Mouse (Mus musculus): ENCODE measurements around the gene Dock1. TPM values are rescaled to one million over a fixed set of nuclear protein-coding genes. Genes with fewer than 3 reads are reported as not detected.

The Dock1 gene
- polyA plus RNA-seq, 1 experiment from 2014 or later, result 29.3 TPM

GRCm38 (mm10) chr7:135020762-135021161 is 350.3 kb downstream of the Dock1 start:
- no peaks in the 10 kb centered on the region for H3K9me3 ChIP-seq (replicated peaks)
- ATAC-seq (ENCODE audit: low FRiP score), result no peak
- no peak overlapping the region for H3K4me3 ChIP-seq
- no peak overlapping the region for H3K9ac ChIP-seq
- no peaks in the 10 kb centered on the region for H3K36me3 ChIP-seq
- H3K27me3 ChIP-seq, result no peaks in the 10 kb centered on the region
- no peak overlapping the region for H3K4me2 ChIP-seq (replicated peaks)
- H3K27ac ChIP-seq, result no peak overlapping the region
- 68% methylated on average over 7 of the region's 7 CpGs for WGBS
- H3K4me1 ChIP-seq, result no peaks in the 10 kb centered on the region

DNA sequence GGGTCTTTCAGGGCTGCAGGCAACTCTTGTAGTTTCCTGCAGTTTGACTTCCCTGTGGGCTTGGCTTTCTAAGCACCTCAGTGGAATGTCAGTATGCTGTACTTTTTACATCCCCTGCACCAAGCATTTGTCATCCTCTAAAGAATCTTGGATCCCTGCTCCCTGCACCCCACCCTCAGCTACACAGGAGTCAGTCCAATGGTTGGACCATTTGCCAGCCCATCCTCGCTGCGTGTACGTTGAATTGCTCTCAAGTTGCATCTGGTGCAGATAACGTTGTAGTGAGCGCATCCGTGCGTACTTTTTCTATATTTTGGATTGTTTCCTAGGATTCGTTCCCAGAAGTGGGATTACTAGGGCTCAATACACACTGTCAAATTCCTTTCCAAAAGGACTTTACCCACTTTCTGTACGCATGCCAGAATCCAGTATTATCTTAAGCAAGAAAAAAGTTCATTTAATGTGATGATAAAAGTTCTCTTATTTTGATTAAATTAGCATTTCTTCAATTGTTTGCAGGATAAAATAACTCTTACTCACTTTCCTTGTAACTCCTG is 351.2 kb downstream of the Dock1 start:
- H3K4me2 ChIP-seq (replicated peaks), result no peak overlapping the region
- H3K9me3 ChIP-seq (replicated peaks), result no peaks in the 10 kb centered on the region
- H3K4me3 ChIP-seq, result no peak overlapping the region
- H3K27me3 ChIP-seq, result no peaks in the 10 kb centered on the region
- no peak for ATAC-seq (ENCODE audit: low FRiP score)
- no peak overlapping the region for H3K9ac ChIP-seq
- no peaks in the 10 kb centered on the region for H3K36me3 ChIP-seq
- no peak overlapping the region for H3K27ac ChIP-seq
- H3K4me1 ChIP-seq, result no peaks in the 10 kb centered on the region
- WGBS, result 92% methylated on average over 9 of the region's 9 CpGs

DNA sequence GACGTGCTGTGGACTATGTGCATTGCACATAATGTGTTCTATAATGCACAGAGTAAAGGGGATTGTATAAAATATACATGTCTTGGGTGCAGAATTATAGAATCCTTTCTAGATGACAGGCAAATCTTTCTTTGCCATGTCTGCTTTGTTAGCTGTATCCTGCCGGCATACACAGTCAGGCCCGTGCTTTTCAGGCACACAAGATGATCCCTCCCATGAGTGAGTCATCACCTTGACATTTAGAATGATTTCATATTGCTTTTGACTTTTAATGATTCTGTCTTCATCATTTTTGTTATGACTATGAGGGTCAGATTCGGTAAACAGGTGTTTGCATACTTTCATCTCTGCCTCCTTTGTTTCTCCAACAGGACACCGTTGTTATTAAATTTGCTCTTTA is 354.1 kb downstream of the Dock1 start:
- Histone ChIP-seq H3K36me3 (no peaks in the 10 kb centered on the region), H3K9me3 (replicated peaks) (no peaks in the 10 kb centered on the region), H3K27ac (no peak overlapping the region), H3K4me3 (no peak overlapping the region), H3K9ac (no peak overlapping the region), H3K4me1 (no peaks in the 10 kb centered on the region), H3K4me2 (replicated peaks) (no peak overlapping the region), H3K27me3 (no peaks in the 10 kb centered on the region)
- ATAC-seq (ENCODE audit: low FRiP score), result no peak
- WGBS, result 95% methylated on average over 5 of the region's 5 CpGs

DNA sequence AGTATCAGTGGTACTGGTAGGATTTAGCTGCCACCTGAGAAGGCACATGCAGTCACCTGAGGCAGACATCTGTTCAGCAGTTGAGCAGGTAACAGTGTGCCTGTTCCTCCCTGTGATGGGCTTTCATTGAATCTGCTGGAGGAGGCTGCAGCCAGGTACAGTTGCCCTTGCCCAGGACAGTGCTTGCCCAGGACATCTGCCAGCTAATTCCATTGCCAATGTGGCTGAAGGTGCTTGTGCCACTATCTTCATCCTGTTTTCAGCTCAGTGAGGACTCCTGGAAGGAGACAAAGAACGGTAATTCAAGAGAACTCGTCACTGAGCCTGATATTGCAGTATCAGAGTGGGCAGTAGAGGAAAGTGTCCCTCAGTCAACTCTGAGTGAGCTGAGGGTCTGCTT is 358.3 kb downstream of the Dock1 start:
- ATAC-seq (ENCODE audit: low FRiP score), result no peak
- Histone ChIP-seq H3K27me3 (no peaks in the 10 kb centered on the region), H3K4me1 (0 out of 2 replicates have a peak, but pooled peaks cover 6% of the 10 kb centered on the region), H3K36me3 (no peaks in the 10 kb centered on the region), H3K4me3 (no peak overlapping the region), H3K27ac (no peak overlapping the region), H3K4me2 (replicated peaks) (no peak overlapping the region), H3K9ac (no peak overlapping the region), H3K9me3 (replicated peaks) (no peaks in the 10 kb centered on the region)
- WGBS, result 84% methylated on average over 2 of the region's 2 CpGs

GRCm38 (mm10) chr7:135029136-135029535 is 358.7 kb downstream of the Dock1 start:
- H3K36me3 ChIP-seq, result no peaks in the 10 kb centered on the region
- H3K27me3 ChIP-seq, result no peaks in the 10 kb centered on the region
- H3K4me3 ChIP-seq, result no peak overlapping the region
- no peak overlapping the region for H3K4me2 ChIP-seq (replicated peaks)
- ATAC-seq (ENCODE audit: low FRiP score), result no peak
- H3K9ac ChIP-seq, result no peak overlapping the region
- 0 out of 2 replicates have a peak, but pooled peaks cover 6% of the 10 kb centered on the region for H3K4me1 ChIP-seq
- no peak overlapping the region for H3K27ac ChIP-seq
- 89% methylated on average over 3 of the region's 3 CpGs for WGBS
- no peaks in the 10 kb centered on the region for H3K9me3 ChIP-seq (replicated peaks)

GRCm38 (mm10) chr7:135031466-135031865 is 361.0 kb downstream of the Dock1 start:
- H3K4me3 ChIP-seq, result no peak overlapping the region

DNA sequence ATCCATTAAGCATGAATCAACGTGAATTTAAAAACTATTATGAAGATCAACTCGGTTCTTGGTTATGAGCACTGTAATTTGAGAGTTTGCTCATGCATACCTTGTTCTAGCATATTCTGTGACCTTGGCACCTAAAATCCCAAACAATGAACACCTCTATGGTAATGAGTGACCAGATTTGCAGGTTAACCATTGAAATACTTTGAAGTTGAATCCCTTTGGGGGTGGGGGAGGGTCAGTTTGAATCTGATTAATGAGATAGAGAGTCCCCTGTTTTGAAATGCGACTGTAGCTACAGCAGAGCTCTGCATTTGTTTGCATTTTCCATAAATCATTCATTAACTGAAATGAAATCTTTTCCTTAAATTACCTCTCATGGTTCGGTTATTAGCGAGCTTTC is 364.4 kb downstream of the Dock1 start:
- no peak overlapping the region for H3K27ac ChIP-seq
- 83% methylated on average over 5 of the region's 5 CpGs for WGBS
- no peak overlapping the region for H3K4me3 ChIP-seq
- H3K4me2 ChIP-seq (replicated peaks), result no peak overlapping the region
- H3K9me3 ChIP-seq (replicated peaks), result no peaks in the 10 kb centered on the region
- 0 out of 2 replicates have a peak, but pooled peaks cover 6% of the 10 kb centered on the region for H3K4me1 ChIP-seq
- no peak overlapping the region for H3K9ac ChIP-seq
- H3K36me3 ChIP-seq, result no peaks in the 10 kb centered on the region
- no peak for ATAC-seq (ENCODE audit: low FRiP score)
- no peaks in the 10 kb centered on the region for H3K27me3 ChIP-seq

More at GRCm38 (mm10) chr7:135031466-135031865, 361.0 kb downstream of the Dock1 start:
- Histone ChIP-seq H3K27ac (no peak overlapping the region), H3K9me3 (replicated peaks) (no peaks in the 10 kb centered on the region), H3K4me2 (replicated peaks) (no peak overlapping the region), H3K27me3 (no peaks in the 10 kb centered on the region), H3K4me1 (0 out of 2 replicates have a peak, but pooled peaks cover 6% of the 10 kb centered on the region), H3K36me3 (no peaks in the 10 kb centered on the region), H3K9ac (no peak overlapping the region)
- 67% methylated on average over 3 of the region's 3 CpGs for WGBS
- no peak for ATAC-seq (ENCODE audit: low FRiP score)

GRCm38 (mm10) chr7:135035651-135036050 is 365.2 kb downstream of the Dock1 start:
- H3K27me3 ChIP-seq, result no peaks in the 10 kb centered on the region
- no peak overlapping the region for H3K9ac ChIP-seq
- 0 out of 2 replicates have a peak, but pooled peaks cover 6% of the 10 kb centered on the region for H3K4me1 ChIP-seq
- H3K9me3 ChIP-seq (replicated peaks), result no peaks in the 10 kb centered on the region
- no peak overlapping the region for H3K4me3 ChIP-seq
- ATAC-seq (ENCODE audit: low FRiP score), result no peak
- H3K36me3 ChIP-seq, result no peaks in the 10 kb centered on the region
- 54% methylated on average over 2 of the region's 2 CpGs for WGBS
- no peak overlapping the region for H3K4me2 ChIP-seq (replicated peaks)
- H3K27ac ChIP-seq, result no peak overlapping the region

DNA sequence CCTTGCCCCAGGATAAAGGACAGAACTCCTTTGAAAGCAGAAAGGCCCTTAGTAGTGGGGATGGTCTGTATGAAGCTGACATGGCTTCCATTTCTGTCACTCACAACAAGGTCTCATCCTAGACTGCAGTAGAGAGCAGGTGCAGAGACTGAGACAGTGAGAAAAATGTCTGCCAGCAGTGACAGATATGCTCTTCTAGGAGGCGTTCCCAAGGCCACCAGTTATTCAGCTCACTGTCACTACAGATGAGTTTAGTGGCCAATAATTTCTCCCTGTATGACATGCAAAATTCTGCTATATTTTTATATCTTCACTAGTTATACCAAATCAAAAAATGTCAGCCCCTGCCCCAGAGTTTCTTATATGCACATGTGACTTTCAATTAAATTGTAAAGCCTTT is 368.5 kb downstream of the Dock1 start:
- Histone ChIP-seq H3K4me1 (no peaks in the 10 kb centered on the region), H3K27ac (no peak overlapping the region), H3K4me3 (no peak overlapping the region), H3K9me3 (replicated peaks) (no peaks in the 10 kb centered on the region), H3K27me3 (no peaks in the 10 kb centered on the region), H3K36me3 (no peaks in the 10 kb centered on the region), H3K4me2 (replicated peaks) (no peak overlapping the region), H3K9ac (no peak overlapping the region)
- WGBS, result 83% methylated on average over 1 of the region's 1 CpGs
- no peak for ATAC-seq (ENCODE audit: low FRiP score)

- no peaks in the 10 kb centered on the region for H3K4me1 ChIP-seq
- H3K4me3 ChIP-seq, result no peak overlapping the region
- ATAC-seq (ENCODE audit: low FRiP score), result no peak
- WGBS, result 82% methylated on average over 12 of the region's 12 CpGs
- no peaks in the 10 kb centered on the region for H3K36me3 ChIP-seq
- no peak overlapping the region for H3K4me2 ChIP-seq (replicated peaks)
- H3K9ac ChIP-seq, result no peak overlapping the region
- H3K27me3 ChIP-seq, result no peaks in the 10 kb centered on the region
- H3K27ac ChIP-seq, result no peak overlapping the region
- H3K9me3 ChIP-seq (replicated peaks), result no peaks in the 10 kb centered on the region
These were observed 373.7 kb downstream of the Dock1 start for GRCm38 (mm10) chr7:135043931-135044765.

- Histone ChIP-seq H3K36me3 (no peaks in the 10 kb centered on the region), H3K27ac (no peak overlapping the region), H3K4me3 (no peak overlapping the region), H3K9me3 (replicated peaks) (no peaks in the 10 kb centered on the region), H3K27me3 (no peaks in the 10 kb centered on the region), H3K4me1 (no peaks in the 10 kb centered on the region), H3K9ac (no peak overlapping the region), H3K4me2 (replicated peaks) (no peak overlapping the region)
- 93% methylated on average over 2 of the region's 2 CpGs for WGBS
- ATAC-seq (ENCODE audit: low FRiP score), result no peak
These were observed 379.0 kb downstream of the Dock1 start for GRCm38 (mm10) chr7:135049416-135049815.

GRCm38 (mm10) chr7:135053186-135053715 is 382.8 kb downstream of the Dock1 start:
- Histone ChIP-seq H3K4me2 (replicated peaks) (no peak overlapping the region), H3K9ac (no peak overlapping the region), H3K4me1 (no peaks in the 10 kb centered on the region), H3K9me3 (replicated peaks) (no peaks in the 10 kb centered on the region), H3K27me3 (no peaks in the 10 kb centered on the region), H3K4me3 (no peak overlapping the region), H3K36me3 (no peaks in the 10 kb centered on the region), H3K27ac (no peak overlapping the region)
- no peak for ATAC-seq (ENCODE audit: low FRiP score)
- 92% methylated on average over 8 of the region's 8 CpGs for WGBS
